Mouse (Mus musculus) adrenal gland, postnatal 4 days (tissue): ENCODE data around the gene Tmem54. TPM values are rescaled to one million over a fixed set of nuclear protein-coding genes. Genes with fewer than 3 reads are reported as not detected.

Source experiments
- DNase-seq, 2 experiments: peaks; one replicate each; pipeline ENCODE4 v3.0.0; 2021 to 2022; ENCODE audit warnings: low spot score in 2 of 2, mixed read lengths in 2 of 2
- long read RNA-seq, 2 experiments: library from polyadenylated mRNA; stranded (forward); transcript quantifications; one replicate each; pipeline ENCODE4 v2.0.0; 2021
- total RNA-seq, 2 experiments: library from RNA; stranded (reverse); gene quantifications; 2 replicates each; pipeline ENCODE4 v1.2.3; 2021

Tmem54 gene
- 1 to 10 TPM in 1 of 2 experiments, not detected in 1; 1.1 TPM for total RNA-seq
- long read RNA-seq, experiment 1: 0 reads
- long read RNA-seq, experiment 2, partial matches to known transcripts: 0 of 1 reads
- long read RNA-seq, experiment 2, other reads (novel, unspliced or antisense): 0 of 1 reads

DNA sequence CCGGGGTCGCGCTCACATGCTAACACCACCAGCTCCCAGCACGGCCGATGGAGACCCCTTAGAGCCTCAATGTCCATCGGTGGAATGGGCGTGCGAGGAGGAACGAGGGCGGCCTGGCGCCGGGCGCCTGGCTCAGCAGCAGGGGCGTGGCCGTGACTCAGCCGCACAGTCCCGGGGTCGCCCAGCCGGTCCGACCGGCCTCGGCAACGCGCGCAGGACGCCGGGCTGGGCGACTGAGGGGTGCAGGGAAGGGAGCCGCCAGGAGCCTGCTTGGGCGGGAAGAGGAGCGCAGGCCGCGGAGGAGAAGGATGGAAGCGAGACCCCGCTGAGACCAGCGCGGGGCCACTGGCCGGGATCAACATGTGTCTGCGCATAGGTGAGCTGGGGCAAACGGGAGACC lies at the start of gene Tmem54:
TSS of gene Tmem54 (plus strand) at position 193 of the 400 bp plus-strand sequence.
- no peak for DNase-seq

DNA sequence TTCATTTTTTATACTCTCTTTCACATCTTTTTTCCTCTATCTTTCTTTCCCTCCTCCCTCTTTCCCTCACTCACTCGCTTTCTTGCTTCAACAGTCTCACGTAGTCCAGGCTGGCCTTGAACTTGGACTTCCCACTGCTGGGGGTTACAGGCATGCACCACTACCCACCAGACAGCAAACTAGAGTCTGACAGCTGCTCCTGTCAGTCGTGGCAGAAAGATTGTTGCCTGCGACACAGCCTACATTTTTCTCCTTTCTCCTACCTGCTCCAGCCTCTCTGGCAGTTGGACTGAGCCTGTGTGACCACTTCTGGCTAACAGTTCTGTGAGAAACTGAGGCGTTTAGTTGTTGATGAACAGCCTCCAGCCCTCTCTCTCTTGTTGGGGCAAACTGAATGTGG lies 49.8 kb upstream of the Tmem54 start:
- no peak for DNase-seq

DNA sequence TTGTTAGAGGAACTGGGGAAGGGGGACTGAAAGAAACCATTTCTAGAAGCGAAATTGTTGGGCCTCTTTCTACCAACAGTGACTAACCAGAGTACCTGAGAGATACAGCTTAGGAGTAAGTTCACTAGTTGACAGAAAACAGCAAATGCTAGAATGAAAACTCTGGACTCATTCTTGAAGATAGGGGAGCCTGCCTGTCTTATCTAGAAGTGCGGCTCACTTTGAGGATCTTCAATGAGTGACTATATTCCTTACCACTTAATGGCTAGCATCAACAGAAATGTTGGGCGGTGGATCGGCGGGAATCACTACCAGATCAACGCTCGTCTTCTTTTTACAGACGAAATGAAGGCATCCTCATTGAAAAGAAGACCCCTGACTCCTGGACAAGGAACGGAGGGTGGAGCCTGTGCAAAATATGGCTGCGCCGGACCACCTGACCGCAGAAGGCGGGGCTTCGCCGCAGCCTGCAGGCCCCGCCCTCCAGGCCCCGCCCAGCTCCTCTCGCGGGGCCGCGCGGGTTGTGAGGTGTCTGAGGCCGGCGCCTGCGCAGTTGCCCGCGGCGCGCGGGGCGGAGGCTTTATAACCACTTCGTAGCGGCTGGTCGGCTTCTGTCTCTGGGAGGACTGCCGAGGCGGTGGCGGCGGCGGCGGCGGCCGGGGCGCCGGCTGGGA lies 47.7 kb upstream of the Tmem54 start:
- peak; percentile 93 to 94 for DNase-seq

DNA sequence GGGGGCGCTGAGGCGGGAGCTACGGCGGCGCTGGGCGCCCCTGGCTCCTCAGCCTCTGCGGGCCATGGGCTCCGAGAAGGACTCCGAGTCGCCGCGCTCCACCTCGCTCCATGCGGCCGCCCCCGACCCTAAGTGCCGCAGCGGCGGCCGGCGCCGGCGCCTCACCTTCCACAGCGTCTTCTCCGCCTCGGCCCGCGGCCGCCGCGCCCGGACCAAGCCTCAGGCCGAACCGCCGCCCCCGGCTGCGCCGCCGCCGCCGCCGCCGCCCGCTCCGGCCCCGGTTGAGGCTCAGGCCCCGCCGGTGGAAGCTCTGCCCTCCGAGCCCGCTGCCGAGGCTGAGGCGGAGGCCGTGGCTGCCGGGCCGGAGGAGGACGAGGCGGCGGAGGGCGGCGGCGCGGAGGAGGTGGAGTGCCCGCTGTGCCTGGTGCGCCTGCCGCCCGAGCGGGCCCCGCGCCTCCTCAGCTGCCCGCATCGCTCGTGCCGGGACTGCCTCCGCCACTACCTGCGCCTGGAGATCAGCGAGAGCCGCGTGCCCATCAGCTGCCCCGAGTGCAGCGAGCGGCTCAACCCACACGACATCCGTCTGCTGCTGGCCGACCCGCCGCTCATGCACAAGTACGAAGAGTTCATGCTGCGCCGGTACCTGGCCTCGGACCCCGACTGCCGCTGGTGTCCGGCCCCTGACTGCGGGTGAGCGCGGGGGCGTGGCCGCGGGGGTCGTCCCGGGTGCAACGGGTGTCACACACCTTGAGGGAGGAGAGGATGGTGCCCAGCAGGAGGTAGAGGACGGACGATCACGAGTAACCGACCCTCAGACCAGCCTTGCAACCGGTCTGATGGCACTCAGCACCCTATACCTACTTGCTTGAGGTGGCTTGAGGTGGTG lies 46.9 kb upstream of the Tmem54 start, which contains the start of gene Rnf19b:
TSS of gene Rnf19b (plus strand) at position 65 of the 886 bp plus-strand sequence.
- peak in 1 of 2 experiments; percentile 32 for DNase-seq

DNA sequence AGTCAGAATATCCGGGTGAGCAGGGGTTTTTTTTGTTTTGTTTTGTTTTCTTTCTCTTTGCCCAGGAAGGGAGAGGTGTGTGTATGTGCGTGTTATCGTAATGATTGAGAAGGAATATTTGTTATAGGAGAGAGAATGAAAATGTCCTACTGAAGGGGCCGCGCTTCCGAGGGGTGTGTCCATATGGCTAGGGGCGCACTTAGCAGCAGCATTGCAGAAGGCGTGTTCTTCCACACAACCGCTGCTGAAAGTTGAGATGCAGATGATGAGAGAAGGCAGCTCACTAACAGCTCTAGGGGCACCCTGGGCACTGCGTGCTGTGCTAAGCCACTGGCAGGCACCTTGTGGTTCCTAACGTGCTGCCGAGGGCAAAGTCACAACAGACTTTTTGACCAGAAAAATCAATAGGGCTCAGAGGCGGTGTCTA lies 46.2 kb upstream of the Tmem54 start:
- DNase-seq: no peak

DNA sequence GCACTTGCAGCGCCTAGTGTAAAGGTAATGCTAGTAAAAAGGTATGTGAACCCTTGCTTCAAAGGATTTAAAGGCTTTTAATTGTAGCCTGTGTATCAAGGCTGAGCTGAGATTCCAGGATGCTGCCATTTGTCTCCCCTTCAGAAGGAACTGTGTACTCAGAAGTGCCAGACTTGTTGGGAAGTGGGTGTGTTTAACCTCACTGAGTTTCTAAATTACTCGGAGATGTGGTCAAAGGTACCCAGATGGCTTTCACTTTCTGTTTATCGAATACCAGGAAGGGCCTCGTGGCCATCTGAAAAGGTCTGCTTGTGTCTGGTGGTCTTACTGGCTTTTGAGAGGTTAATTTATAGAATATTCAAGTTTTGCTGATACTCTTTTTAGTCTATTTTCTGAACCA lies 45.4 kb upstream of the Tmem54 start:
- no peak for DNase-seq

DNA sequence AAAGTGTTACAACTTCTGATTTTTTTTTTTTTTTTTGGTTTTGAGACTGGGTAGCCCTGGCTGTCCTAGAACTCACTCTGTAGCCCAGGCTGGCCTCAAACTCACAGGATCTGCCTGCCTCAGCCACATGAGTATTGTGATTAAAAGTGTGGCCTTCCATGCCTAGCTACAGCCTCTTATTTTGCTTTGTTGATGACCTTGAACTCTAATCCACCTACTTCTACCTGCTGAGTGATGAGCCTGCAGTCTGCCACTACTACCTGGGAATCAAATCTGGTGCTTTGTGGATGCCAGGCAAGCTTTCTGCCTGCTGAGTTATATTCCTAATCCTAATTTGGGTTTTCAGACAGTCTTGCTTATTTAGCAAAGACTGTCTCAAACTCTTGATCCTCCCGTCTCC lies 43.9 kb upstream of the Tmem54 start:
- no peak for DNase-seq

DNA sequence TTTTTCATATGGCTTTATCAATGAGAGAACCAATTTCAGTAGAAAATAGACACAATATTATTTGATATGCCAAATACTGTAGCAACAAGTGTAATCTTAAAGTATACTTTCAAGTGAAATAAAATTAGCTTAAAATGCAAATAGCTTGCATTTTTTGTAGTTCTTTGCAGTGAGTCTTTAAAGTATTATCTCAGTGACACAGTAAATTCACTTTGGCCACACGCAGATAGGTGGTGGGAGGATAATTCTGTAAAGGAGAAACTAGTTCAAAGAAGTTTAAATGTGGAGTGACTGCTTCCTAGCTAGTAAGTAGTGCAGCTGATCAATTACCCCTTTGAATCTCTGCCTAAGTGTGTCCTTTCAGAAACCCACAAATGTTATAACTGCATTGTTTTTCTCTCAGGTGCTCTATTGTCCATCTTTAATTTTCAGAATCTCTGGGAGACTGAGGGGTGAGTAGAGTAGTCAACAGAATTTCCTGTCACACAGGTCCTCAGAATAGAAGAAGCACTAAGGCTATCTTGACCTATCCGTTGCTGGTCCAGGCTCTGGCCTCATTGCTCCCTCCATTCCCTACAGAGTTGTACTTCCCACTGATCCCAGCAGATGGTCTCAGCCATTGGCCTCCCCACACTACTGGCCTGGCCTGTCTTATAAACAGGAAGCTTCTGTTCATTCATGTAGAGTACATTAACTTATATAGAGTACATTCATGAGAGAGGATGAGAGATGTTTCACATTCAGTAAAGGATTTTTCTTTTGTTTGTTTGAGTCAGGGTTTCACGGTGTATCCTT lies 42.9 kb upstream of the Tmem54 start:
- DNase-seq: no peak

DNA sequence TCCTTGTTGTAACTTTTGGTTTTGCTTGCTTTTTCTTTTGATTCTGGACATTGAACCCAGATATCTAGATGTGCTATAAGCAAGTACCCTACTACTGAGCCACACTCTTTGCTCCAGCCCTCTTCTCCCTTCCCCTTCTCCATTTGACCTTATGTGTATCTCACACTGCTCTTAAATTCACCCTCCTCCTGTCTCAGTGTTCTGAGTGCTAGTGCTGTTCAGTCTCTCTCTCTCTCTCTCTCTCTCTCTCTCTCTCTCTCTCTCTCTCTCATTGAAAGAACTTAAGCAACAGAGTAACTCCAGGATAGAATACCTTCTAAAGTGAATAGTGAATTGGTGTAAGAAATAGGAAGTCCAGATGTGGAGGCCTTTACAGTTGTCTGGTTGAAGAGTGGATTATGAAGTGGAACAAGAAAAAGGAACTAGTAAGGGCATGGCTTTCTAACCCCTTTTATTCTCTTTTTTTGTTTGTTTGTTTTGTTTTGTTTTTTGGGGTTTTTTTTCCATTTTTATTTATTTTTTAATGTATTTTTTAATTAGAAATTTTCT lies 39.6 kb upstream of the Tmem54 start:
- no peak for DNase-seq

DNA sequence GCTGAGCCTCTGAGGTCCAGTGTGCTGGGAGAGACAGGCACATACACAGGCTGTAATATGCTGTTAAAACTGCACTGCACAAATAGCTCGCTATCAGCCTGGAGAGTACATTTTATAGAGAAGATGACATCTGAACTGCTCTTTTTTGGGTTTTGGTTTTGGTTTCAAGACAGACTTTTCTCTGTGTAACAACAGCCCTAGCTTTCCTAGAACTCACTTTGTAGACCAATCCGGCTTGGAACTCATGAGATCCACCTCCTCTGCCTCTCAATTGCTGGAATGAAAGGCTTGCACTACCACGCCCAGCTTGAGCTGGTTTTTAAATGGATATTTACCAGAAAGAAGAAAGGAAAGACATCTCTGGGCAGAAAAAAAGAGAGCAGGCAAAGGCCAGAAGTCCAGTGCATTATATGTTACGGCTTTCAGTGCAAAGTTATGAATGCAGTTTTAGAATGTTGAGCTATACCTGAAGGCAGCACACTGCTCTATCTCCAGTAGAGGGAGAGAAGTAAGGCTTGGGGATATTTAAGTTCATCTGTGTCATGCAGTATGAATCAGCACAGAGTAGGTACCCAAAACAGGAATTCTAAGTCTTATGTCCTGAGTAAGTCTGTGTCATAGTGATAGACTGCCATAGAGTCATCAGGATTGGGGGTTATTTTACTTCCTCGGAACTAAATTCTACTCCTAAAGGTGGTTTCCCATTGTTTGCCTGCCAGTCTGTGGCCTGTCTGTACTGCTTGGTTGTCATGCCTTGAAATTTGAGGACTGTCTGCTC lies 37.5 kb upstream of the Tmem54 start:
- no peak for DNase-seq

DNA sequence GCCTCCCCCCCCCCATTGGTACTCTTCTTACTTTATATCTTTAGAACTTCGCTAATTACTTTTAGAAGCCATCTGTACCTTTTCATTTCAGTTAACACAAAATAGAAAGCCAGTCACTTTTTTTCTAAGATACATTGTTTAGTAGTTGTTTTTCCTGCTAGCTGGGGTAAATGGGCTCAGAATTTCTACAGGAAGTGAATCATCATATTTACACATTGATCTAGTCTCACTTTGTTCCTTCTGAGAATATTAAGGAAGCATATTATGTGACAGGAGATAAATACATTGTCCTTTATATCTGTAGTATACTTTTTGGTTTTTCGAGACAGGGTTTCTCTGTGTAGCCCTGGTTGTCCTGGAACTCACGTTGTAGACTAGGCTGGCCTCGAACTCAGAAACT lies 36.5 kb upstream of the Tmem54 start:
- DNase-seq: no peak

DNA sequence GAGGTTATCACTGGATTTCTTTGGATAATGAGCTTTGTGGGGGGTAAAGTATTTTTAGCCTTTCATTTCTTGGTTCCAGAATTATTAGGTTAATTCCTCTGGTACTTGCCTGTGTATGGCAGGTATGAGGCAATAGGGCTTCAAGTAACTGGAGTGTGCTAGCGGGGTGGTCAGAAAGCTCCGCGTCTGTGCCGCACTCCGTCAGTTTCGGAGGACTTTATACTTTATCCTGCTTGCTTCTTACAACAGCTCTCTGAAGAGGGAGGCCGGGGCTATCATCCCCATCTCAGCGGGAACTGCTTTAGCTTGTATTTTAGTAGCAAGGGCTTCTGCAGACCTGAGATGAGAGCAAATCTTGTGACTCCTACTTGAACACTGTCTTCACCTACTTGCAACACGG lies 26.2 kb upstream of the Tmem54 start:
- no peak for DNase-seq

DNA sequence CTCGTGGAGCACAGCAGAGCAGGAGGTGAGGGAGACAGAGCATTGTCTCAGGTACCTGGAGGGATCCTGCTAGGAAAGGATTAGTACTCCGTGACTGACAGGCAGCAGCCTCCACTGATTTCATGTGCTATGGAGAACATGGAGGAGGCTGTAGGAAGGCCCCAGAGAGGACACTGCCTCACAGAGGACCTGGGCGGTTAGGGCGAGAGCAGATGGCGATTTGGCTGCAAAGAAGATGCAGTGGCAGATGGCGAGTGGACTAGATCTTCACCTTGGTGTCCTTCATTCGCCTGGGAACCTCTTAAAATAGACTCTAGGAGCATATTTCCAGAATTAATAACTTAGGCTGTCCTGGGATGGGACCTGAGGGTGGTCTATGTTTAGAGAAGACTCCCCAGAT lies 24.3 kb upstream of the Tmem54 start:
- no peak for DNase-seq

DNA sequence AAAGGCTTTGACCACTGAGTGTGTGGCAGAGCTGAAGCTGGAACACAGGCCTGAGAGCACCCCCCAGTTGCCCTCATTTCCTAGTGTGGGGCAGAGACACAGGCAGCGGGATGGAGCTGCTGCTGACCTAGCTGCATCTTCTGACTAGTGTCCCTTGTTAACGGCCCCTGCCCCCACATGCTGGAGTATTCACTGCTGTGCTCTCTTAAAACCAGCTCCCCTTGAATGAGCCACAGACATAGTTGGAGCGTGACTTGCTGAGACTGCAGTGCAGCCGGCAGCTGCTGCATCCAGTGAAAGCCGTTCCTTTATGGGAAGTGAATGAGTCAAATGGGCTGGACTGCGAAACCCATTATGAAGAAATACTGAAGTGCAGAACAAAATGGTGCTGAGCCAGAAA lies 23.8 kb upstream of the Tmem54 start:
- no peak for DNase-seq

DNA sequence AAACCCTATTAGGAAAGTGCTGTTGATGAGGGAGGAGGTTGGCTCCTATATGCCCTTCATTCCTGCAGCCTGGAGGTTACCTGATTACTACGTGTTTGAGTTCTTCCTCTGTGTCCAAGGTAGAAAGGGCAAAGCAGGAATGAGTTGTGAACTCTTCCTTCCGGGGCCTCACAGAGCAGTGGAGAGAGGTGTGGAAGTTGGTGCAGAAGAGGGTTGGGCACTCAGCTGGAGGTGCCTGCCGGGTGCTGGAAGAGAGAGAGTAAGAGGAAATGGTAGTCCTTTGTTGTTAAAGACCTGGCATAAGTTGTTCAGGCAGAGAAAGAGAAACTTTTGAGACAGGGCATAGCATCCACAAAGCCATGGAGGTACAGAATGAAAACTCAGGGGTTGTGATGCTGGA lies 23.4 kb upstream of the Tmem54 start:
- no peak for DNase-seq

DNA sequence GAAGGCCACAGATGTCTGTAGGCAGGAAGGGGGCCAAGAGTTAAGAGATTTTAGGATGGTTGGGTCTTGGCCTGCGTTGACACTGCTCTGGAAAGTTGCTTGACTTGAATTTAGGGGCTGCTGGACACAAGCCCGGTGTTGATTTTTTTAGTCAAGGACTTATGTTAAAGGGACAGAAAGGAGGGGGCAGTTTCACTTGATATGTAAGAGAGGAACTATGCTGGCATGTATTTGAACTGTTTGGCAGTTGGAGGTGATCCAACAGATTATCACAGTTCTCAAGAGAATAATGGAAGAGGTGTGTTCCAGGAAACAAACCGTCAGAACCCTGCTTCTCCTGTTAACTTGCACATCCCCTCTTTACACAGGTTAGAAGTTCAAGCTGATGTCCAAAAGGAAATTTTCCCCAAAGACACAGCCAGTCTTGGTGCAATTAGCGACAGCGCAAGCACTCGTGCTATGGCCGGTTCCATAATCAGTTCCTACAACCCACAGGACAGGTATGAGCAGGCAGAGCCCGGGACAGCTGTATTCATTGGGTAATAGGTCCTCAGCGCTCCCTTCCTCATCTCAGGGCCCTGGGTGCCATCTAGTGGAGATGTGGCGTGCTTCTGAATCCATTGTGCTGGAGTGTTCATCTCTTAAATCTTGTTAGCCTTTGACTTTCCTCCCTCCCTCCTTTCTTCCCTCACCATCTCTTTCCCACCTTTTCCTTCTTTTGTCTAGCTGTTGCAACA lies 22.8 kb upstream of the Tmem54 start:
- peak in 1 of 2 experiments; percentile 46 for DNase-seq

DNA sequence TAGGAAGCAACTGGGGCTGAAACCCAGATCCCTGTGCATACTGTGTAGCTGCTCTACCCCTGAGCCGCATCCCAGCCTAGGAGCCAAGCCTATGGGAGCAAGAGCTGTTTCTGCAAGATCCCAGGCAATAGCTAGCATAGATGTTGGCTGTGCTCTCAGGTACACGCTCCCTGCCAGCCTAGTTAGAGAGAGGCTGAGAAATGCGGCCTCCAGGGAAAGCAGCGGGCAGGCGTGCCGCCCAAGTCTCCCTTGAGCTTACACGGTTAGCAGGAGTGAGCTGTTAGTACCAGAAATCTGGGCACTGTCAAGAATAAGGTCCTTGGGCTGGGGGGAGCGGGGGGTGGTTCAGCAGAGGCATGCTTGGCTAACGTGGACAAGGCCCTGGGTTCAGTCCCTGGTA lies 20.5 kb upstream of the Tmem54 start:
- DNase-seq: no peak

DNA sequence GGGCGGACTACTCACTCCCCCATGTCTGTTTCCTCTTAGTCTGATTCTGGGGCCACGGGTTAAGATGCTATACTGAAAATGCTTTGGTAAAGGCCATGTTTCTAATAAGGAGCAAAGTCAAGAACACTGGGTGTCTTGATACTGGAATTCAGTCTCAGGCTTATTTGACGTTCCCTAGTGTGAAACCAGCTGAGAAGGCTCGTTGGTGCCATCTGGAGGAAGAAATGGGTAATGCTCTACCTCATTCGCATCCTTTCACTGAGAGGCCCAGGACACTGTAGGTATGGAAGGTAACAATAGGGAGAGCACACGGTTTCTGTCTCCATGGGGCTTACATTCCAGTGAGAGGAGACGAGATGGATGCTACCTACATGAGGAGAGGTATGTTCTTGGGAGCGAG lies 19.3 kb upstream of the Tmem54 start:
- peak in 1 of 2 experiments; percentile 40 for DNase-seq

DNA sequence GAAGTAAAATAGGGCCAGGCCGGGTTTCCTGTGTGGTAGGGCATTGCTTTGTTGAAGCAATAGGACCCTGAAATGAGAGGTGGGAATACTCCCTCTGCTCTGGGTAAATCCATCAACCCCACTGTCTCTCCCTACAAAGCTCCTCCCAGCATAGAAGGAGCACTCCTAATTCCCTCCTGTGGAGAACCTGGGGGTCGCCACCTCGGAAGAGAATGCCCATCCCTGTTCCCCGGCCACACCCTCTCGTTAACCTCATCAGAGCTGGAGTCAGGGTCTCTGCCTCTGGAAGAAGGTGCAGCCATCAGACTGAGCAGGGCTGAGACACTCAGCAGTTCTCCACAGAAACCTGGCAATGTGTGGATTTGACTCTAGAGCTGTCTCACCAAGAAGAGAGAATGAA lies 17.5 kb upstream of the Tmem54 start:
- DNase-seq: no peak

DNA sequence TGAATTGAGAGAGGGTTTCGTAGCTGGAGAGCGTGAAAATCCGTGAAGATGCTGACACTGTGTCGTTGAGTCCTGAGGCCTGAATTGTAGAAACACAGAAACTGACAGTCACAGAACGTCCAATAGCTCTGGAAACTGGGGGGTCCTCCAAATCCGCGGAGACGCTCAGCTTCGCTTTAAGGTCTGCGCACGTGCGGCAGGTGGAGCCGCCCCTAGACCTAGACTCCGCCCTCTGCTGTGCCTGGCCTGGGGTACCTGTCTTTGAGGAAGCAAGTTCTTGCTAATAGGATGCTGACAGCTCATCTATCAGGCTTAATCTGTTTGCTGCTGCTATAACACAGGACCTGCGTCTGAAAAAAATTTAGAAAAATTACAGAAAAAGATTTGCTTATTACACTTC lies 10.1 kb upstream of the Tmem54 start:
- DNase-seq: no peak
